Mouse (Mus musculus): ENCODE results near the gene Tacstd2. TPM values are rescaled to one million over a fixed set of nuclear protein-coding genes. Genes with fewer than 3 reads are reported as not detected.
"Not testable (repeated sequence)": the region's sequence is repeated elsewhere in the genome, so short reads cannot be mapped to it uniquely, and the experiment has no call there.

The Tacstd2 gene
- total RNA-seq (2015) = 15.4 and 17.0 TPM in 2 replicates
- total RNA-seq (2017) = 10.2 and 18.0 TPM in 2 replicates

DNA sequence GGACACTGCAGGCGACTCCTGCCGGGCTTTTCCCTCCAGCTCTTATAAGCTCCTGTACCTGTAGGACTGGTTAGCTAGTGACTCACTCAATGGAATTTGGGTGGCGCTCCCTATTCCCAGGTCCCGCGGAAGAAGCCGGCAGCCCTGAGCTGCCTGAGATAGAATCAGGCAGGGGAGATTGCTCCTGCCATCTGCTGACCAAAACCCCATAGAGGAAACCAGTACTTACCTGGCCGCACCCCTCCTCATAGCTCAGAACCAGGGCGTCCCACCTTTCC is at the start of gene Tacstd2:
TSS of gene Tacstd2 (minus strand) at position 20 of the 278 bp plus-strand sequence.
- no peak for ATAC-seq (replicated peaks; ENCODE audit: poor library complexity)

DNA sequence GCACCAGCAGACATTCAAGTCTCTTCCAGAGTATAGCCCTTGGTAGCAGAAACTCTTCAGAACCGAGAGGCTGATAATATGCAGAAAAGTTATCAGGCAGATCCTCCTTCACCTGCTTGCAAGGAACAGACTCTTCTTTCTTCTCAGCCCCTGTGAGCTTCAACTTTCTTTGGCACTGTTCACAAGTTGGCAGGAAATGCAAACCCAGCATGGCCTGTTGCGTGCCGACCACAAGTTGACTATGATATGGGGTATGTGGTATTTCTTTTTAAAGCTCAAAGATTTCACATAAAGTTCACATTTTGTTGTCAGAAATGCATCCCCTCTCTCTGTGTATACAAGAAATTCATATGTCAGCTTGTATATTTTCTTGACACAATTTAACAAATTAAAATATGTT is 30.7 kb upstream of the Tacstd2 start:
- ATAC-seq (replicated peaks; ENCODE audit: poor library complexity) = peak; percentile 55

DNA sequence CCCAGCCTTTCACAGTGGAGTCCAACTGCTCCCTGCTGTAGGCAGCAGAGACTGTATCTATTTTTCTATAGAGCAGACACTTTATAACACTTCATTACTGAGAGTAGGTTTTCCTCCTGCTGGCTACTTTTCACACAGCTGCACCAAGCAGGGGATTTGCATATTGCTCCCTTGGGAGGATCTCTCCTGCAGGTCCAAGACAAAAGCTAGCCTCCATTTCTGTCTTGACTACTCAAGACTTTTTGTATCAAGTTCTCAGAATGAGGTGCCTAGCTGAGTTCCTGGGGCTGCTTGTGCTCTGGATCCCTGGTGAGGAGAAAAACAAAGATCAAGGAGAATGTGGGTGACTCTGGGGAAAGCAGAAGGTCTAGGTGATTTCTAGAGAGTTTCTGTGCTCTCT is 19.8 kb upstream of the Tacstd2 start:
- ATAC-seq (replicated peaks; ENCODE audit: poor library complexity) = no peak

DNA sequence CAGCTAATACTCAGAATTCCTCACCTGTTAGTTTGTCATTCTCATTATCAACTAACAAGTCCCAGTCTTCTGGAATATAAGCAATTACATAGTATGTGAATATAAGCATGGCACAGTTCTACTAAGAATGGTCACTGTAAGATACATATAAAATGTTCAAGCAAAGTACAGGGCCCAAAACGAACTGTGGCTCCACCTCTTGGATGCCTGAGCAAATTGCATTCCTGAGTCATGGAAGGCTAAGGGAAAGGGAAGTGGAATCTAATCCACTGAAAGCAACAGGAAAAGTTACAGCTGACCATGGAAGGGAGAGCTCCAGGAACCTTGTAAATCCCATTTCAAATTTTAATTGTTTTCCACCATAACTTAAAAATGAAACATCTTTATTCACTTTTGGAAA is 14.0 kb upstream of the Tacstd2 start:
- peak; percentile 73 for ATAC-seq (replicated peaks; ENCODE audit: poor library complexity)

DNA sequence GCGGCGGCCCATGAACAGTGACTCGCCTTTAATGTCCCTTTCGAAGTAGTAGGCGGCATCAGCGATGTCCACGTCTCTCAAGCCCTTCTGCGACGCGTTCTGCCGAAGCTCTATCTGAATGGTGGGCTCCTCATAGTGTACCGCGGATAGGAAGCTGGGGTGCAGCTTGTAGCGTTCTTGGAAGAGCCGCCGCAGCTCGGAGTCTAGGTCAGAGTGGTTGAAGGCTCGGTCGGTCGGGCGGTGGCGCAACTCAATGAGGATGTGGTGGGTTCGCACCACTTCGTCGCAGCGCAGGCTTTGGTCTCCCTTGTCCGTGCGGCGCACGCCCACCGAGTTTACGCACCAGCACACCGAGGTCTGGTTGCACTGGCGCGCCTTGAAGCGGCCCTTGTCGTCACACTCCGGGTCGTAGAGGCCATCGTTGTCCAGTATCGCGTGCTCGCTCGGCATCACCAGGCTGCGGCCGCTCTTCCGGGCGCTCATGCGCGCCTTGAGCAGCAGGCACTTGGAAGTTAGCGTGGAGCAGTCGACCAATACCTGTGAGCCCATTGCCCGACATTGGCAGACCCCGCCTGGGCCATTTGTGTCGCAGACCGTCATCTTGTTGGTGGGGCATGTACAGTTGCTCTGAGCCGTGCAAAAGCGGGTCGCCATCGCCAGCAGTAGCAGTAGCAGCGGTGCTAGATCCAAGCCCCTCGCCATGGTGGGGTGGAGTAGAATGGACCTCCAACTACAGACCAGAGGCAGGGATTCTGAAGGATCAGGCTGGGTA is 405 bp downstream of the Tacstd2 start:
- peak; percentile 44 for ATAC-seq (replicated peaks; ENCODE audit: poor library complexity)

DNA sequence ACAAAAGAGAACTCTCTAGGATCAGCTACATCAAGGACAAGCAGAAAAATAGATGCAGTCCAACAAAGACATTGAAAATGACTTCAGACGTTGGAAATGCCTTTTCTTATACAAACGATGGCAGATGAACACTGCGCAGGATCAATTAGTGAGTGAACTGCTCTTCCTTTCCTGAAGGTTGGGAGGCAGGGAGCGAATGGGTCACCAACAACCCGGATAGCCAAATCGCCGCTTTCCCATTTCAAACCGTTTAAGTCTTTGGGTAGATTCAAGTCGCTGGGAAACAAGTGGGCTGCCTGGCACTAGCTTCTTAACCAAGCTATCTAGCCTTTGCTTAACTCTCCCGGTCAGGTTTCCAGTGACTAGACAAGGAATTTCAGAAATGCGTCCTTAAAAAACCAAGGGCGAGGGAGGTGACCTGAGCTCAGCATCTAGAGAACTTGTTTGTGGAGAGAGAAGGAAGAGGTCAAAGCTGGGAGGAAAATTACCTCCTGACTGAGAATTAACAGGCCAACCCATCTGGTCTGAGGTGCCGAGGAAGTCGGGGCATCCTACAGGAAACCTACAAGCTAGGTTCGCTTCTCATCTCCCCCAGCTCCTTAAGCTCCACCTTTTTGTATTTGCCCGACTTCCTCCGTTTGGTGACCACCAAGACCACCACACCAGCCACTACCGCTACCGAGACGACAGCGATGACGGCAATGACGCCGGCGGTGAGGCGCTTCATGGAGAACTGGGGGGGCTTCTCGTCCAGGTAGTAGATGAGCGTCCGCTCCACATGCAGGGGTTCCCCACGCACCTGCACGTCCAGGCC is 1.2 kb downstream of the Tacstd2 start:
- peak; percentile 4 for ATAC-seq (replicated peaks; ENCODE audit: poor library complexity)

DNA sequence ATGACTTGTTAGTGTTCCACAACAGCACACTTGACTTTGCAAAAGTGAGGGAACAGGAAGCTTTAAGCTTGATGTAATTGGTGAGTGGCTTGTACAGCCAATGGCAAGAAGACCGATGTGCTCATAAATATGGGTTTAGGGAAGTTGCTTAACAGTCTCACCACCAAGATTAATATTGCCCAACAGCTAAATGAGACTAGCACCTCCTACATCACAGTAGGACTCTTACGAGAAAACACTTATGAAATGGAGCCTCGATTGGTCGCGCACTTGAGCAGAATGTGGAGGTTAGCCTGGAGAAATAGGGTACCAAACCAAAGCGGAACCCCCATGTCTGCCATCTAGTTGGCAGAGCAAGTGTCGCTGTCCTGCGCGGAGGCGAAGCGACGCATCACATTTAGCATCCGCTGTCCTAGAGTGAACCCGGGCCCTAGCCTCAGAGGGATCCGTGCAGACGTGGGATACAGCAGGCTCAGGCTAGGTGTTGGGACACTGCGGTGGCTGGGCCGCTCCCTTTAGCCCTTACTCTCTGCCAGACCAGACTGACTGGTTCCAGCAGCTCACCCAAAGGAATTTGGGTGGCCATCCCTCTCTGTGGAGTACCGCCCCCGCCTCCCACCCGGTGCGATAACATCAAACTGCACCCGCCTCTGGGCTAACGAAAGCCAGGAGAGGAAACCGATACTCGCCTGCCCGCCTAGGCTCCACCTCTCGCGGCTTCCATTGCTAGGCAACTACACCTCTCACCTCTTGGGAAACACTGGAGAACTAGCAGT is 2.7 kb downstream of the Tacstd2 start:
- peak; percentile 59 for ATAC-seq (replicated peaks; ENCODE audit: poor library complexity)

DNA sequence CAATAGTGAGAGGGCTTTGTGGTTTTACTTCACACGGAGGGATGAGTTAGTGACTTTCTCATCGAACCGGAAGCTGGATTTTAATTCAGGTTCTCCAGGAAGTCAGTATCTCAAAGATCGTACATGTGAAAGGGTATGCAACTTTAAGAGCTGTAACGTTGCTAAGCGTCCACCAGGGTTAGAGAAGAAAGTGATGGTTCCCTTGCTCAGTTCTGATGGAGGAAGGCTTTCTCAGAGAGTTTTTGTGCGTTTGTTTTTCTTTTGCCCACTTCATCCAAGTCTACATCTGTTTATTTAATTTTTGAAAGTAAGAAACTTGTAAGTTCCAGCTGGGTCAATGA is 3.8 kb downstream of the Tacstd2 start:
- no peak for ATAC-seq (replicated peaks; ENCODE audit: poor library complexity)

DNA sequence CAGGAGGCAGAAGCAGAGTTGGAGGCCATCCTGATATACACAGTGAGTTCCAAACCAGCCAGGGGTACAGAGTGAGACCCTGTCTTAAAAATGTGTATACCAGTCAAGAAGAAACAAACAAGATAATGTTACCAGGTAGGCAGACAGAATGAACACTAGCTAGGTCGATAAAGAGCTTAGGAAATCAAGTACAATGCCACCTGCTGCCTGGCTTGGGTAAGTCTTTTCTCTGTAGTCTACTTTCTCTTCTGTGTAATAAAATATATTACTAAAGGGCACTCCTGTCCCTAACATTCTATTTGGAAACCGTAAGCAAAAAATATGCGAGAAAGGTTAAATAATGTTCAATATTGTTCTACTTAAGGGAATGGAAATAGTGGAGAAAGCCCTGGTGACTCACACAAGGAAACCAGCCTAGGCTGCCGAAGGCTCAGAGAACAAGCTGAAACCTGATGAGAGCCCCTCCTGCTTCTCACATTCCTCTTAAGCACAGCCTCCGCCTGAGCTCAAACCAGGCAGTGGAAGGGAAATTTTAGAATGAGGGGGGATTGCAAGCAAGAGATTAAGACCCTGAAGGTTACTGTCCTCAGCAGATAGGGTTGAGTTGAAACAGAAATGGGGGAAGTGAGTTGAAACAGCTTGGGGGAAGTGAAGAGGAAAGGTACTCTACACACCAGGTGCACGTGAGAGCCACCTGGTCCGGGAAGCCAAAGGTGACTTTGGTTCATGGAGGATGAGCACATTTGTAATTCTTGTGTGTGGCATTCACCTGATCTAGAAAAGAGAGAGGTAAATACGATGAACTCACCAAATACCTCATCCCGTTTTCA is 4.4 kb downstream of the Tacstd2 start:
- no peak for ATAC-seq (replicated peaks; ENCODE audit: poor library complexity)

DNA sequence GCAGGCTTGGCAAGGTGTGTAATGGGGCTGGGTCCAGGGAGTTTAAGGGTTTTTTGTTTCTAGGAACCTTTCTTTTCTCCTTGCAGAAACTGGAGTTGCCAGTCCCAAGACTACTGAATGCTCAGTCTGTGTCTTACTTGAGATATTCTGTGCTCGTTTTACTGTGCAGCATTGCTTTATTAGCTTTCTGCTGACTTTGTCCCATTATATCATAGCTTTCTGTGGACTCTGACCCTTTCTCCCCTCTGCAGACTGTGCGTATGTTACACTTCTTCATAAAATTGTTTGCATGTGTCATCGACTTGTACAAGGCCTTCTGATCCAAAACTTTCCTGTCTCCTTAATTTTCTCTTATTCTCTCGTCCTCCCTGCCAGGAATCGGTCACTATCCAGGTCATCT is 9.2 kb downstream of the Tacstd2 start:
- ATAC-seq (replicated peaks; ENCODE audit: poor library complexity) = no peak

DNA sequence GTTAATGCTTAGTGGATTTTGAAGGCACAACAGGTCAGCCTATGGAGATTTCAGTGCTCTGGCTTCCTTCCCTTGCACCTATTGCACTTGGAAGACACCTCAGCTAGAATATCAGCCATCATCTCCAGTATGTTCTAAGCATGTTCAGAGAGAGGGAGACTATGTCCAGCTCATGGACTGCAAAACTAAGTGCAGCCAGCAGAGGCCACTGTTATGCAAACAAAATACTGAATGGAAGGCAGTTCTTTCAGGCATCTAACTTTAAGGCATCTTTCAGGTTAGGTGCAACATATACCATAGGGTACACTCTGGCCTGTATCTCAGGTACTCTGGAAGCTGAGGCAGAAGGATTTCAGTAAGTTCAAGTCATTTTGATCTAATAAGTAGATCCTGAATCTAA is 24.8 kb downstream of the Tacstd2 start:
- peak; percentile 99 for ATAC-seq (replicated peaks; ENCODE audit: poor library complexity)

DNA sequence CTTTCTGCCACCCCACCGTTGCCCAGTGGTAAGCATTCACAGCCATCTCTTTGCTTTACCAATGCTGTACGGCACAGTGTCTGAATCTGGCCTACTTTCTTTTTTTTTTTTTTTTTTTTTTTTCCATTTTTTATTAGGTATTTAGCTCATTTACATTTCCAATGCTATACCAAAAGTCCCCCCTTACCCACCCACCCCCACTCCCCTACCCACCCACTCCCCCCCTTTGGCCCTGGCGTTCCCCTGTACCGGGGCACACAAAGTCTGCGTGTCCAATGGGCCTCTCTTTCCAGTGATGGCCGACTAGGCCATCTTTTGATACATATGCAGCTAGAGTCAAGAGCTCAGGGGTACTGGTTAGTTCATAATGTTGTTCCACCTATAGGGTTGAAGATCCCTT is 33.7 kb downstream of the Tacstd2 start:
- ATAC-seq (replicated peaks; ENCODE audit: poor library complexity) = not testable (repeated sequence)

DNA sequence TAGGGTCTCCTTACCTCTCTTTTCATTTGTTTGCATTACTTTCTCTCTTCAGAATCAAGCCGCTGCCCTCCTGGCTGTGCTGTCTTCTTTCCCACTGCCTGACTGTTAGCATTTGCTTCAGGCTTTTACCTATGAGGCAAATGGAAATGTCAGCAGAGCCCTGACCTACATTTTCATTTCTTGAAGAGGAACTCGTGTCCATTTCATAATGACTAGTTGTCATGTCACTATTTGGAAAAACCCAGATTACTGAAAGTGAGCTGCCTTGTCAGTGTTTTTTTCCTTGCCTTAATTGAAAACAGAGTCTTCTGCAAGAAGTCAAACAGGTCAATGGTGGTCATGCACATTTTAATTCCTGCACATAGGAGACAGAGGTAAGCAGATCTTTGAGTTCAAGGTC is 43.8 kb downstream of the Tacstd2 start, which contains the start of gene Il23r:
TSS of gene Il23r (minus strand) at position 101 of the 400 bp plus-strand sequence.
- ATAC-seq (replicated peaks; ENCODE audit: poor library complexity) = no peak

Other genes starting within 250 kb of the Tacstd2 start
- 6.8 and 7.8 TPM in 2 replicates for gene Il12rb2, start 159.6 kb downstream of the Tacstd2 start, total RNA-seq (2015)
- 1.1 and 3.2 TPM in 2 replicates for gene Il12rb2, start 159.6 kb downstream of the Tacstd2 start, total RNA-seq (2017)
- gene Il23r, start 43.9 kb downstream of the Tacstd2 start, total RNA-seq (2015) = not detected in 2 replicates
- gene Il23r, start 43.9 kb downstream of the Tacstd2 start, total RNA-seq (2017) = not detected in 2 replicates